Mouse (Mus musculus) heart, postnatal 0 days (tissue): ENCODE results near the gene Enox1.

Experiments used
- CTCF ChIP-seq: IDR thresholded peaks from 2 replicates; pipeline ENCODE4 v1.5.1; 2016; ENCODE audit warnings: antibody characterized with exemption, control low read depth, low read depth
- EP300 ChIP-seq: IDR thresholded peaks from 2 replicates; pipeline ENCODE4 v1.6.1; 2016; ENCODE audit warnings: antibody characterized with exemption, low read depth

- TF ChIP-seq CTCF (no peak), EP300 (no peak)
Measured at GRCm38 (mm10) chr14:77508036-77508435, 351.5 kb downstream of the Enox1 start.
